Mouse (Mus musculus): ENCODE measurements around the gene Rnaseh2b. TPM values are rescaled to one million over a fixed set of nuclear protein-coding genes. Genes with fewer than 3 reads are reported as not detected.

Rnaseh2b gene
- total and polyA plus RNA-seq, 3 experiments, result 21.2 to 63.7 (median 53.6) TPM

GRCm38 (mm10) chr14:62307555-62307954 is 15.2 kb downstream of the Rnaseh2b start:
- dilution Hi-C loops (cut with MboI; ENCODE audit: extremely low pct_ligation_motif_present, extremely low pct_unique_long_range_greater_than_20kb, low sequenced_read_pairs), result no loop called here
- H3K36me3 ChIP-seq (replicated peaks in 1 of 2; ENCODE audit: control insufficient read depth in 1 of 2, insufficient read depth in 1 of 2, low read length in 1 of 2), result no peaks in the 10 kb centered on the region

GRCm38 (mm10) chr14:62309026-62309425 is 16.6 kb downstream of the Rnaseh2b start:
- no peak overlapping the region for H3K4me3 ChIP-seq (replicated peaks in 1 of 3; ENCODE audit: low read depth in 2 of 3, low read length in 2 of 3, poor library complexity in 1 of 3)
- H3K27ac ChIP-seq (ENCODE audit: insufficient read depth, low read depth), result no peak overlapping the region
- no peaks in the 10 kb centered on the region for H3K79me2 ChIP-seq (replicated peaks; ENCODE audit: control insufficient read depth, extremely low read depth, insufficient read depth, poor library complexity, severe bottlenecking)
- no peak for TF ChIP-seq MEF2A (IDR thresholded peaks at IDR 0.05; ENCODE audit: borderline replicate concordance, low read depth, low read length)
- TF ChIP-seq ZMIZ1 (IDR thresholded peaks at IDR 0.05; ENCODE audit: low read depth, low read length), result no peak
- no peak for TF ChIP-seq POLR2A (IDR thresholded peaks at IDR 0.05; ENCODE audit: low read depth, low read length)
- no peak for TF ChIP-seq ZKSCAN1 (IDR thresholded peaks at IDR 0.05; ENCODE audit: borderline replicate concordance, low read depth, low read length)
- H3K36me3 ChIP-seq (replicated peaks in 1 of 2; ENCODE audit: control insufficient read depth in 1 of 2, insufficient read depth in 1 of 2, low read length in 1 of 2), result no peaks in the 10 kb centered on the region
- H3K4me2 ChIP-seq (ENCODE audit: insufficient read depth, low read depth, poor library complexity, severe bottlenecking), result no peak overlapping the region
- H3K9me3 ChIP-seq (replicated peaks; ENCODE audit: low read length), result no peaks in the 10 kb centered on the region
- H3K9ac ChIP-seq (ENCODE audit: insufficient read depth, low read depth), result no peak overlapping the region
- no peaks in the 10 kb centered on the region for H3K4me1 ChIP-seq (ENCODE audit: control insufficient read depth in 1 of 2, insufficient read depth in 2 of 2)
- no peak for DNase-seq (ENCODE audit: extremely low read depth)
- dilution Hi-C loops (cut with MboI; ENCODE audit: extremely low pct_ligation_motif_present, extremely low pct_unique_long_range_greater_than_20kb, low sequenced_read_pairs), result no loop called here
- H3K27me3 ChIP-seq (replicated peaks), result no peaks in the 10 kb centered on the region
- in situ Hi-C loops (cut with MboI; ENCODE audit: low pct_ligation_motif_present, low pct_unique_long_range_greater_than_20kb, low sequenced_read_pairs), result no loop called here

More at GRCm38 (mm10) chr14:62307555-62307954, 15.2 kb downstream of the Rnaseh2b start:
- Histone ChIP-seq H3K9me3 (replicated peaks; ENCODE audit: low read length) (no peaks in the 10 kb centered on the region), H3K4me2 (ENCODE audit: insufficient read depth, low read depth, poor library complexity, severe bottlenecking) (no peak overlapping the region), H3K27me3 (replicated peaks) (no peaks in the 10 kb centered on the region), H3K9ac (ENCODE audit: insufficient read depth, low read depth) (no peak overlapping the region), H3K4me3 (replicated peaks in 1 of 3; ENCODE audit: low read depth in 2 of 3, low read length in 2 of 3, poor library complexity in 1 of 3) (no peak overlapping the region), H3K27ac (ENCODE audit: insufficient read depth, low read depth) (no peak overlapping the region), H3K79me2 (replicated peaks; ENCODE audit: control insufficient read depth, extremely low read depth, insufficient read depth, poor library complexity, severe bottlenecking) (no peaks in the 10 kb centered on the region), H3K4me1 (ENCODE audit: control insufficient read depth in 1 of 2, insufficient read depth in 2 of 2) (no peaks in the 10 kb centered on the region)
- DNase-seq (ENCODE audit: extremely low read depth), result no peak
- TF ChIP-seq PAX5 (IDR thresholded peaks at IDR 0.05; ENCODE audit: low read length) (no peak), IRF4 (IDR thresholded peaks at IDR 0.05; ENCODE audit: low read depth, low read length) (no peak), ZNF384 (IDR thresholded peaks at IDR 0.05; ENCODE audit: low read depth, low read length) (no peak), E2F4 (IDR thresholded peaks at IDR 0.05; ENCODE audit: insufficient replicate concordance, low read depth, low read length) (no peak)
- in situ Hi-C loops (cut with MboI; ENCODE audit: low pct_ligation_motif_present, low pct_unique_long_range_greater_than_20kb, low sequenced_read_pairs), result no loop called here

- no peaks in the 10 kb centered on the region for H3K36me3 ChIP-seq (replicated peaks in 1 of 2; ENCODE audit: control insufficient read depth in 1 of 2, insufficient read depth in 1 of 2, low read length in 1 of 2)
- no peaks in the 10 kb centered on the region for H3K4me1 ChIP-seq (ENCODE audit: control insufficient read depth in 1 of 2, insufficient read depth in 2 of 2)
- DNase-seq (ENCODE audit: extremely low read depth), result no peak
- H3K9ac ChIP-seq (ENCODE audit: insufficient read depth, low read depth), result no peak overlapping the region
- H3K79me2 ChIP-seq (replicated peaks; ENCODE audit: control insufficient read depth, extremely low read depth, insufficient read depth, poor library complexity, severe bottlenecking), result no peaks in the 10 kb centered on the region
- H3K27me3 ChIP-seq (replicated peaks), result no peaks in the 10 kb centered on the region
- H3K4me2 ChIP-seq (ENCODE audit: insufficient read depth, low read depth, poor library complexity, severe bottlenecking), result no peak overlapping the region
- no peak overlapping the region for H3K27ac ChIP-seq (ENCODE audit: insufficient read depth, low read depth)
- no peaks in the 10 kb centered on the region for H3K9me3 ChIP-seq (replicated peaks; ENCODE audit: low read length)
- no peak for TF ChIP-seq MYC (IDR thresholded peaks at IDR 0.05; ENCODE audit: low read depth, low read length)
- no peak for TF ChIP-seq KAT2A (IDR thresholded peaks at IDR 0.05; ENCODE audit: insufficient replicate concordance, low read length)
- TF ChIP-seq MAFK (IDR thresholded peaks at IDR 0.05; ENCODE audit: insufficient replicate concordance, low read length), result no peak
- TF ChIP-seq RCOR1 (conservative IDR thresholded peaks at IDR 0.05; ENCODE audit: low read depth, low read length), result no peak
- no peak for TF ChIP-seq CTCF (conservative IDR thresholded peaks at IDR 0.05 in 1 of 2, IDR thresholded peaks at IDR 0.05 in 1 of 2; ENCODE audit: low read depth in 2 of 2, low read length in 2 of 2)
- no peak for TF ChIP-seq ZNF384 (IDR thresholded peaks at IDR 0.05; ENCODE audit: low read depth, low read length)
- TF ChIP-seq POLR2A (IDR thresholded peaks at IDR 0.05; ENCODE audit: low read depth, low read length), result no peak
- TF ChIP-seq MAX (IDR thresholded peaks at IDR 0.05; ENCODE audit: low read length), result no peak
- TF ChIP-seq RAD21 (IDR thresholded peaks at IDR 0.05; ENCODE audit: low read depth, low read length), result no peak
- no peak for TF ChIP-seq USF1 (IDR thresholded peaks at IDR 0.05; ENCODE audit: low read depth, low read length)
- no peak for TF ChIP-seq ZMIZ1 (IDR thresholded peaks at IDR 0.05; ENCODE audit: low read depth, low read length)
- no peak for TF ChIP-seq USF2 (conservative IDR thresholded peaks at IDR 0.05; ENCODE audit: low read depth, low read length)
- TF ChIP-seq JUN (IDR thresholded peaks at IDR 0.05; ENCODE audit: insufficient read depth, low read depth, low read length), result no peak
- no peak overlapping the region for H3K4me3 ChIP-seq (replicated peaks in 1 of 3; ENCODE audit: low read depth in 2 of 3, low read length in 2 of 3, poor library complexity in 1 of 3)
- dilution Hi-C loops (cut with MboI; ENCODE audit: extremely low pct_ligation_motif_present, extremely low pct_unique_long_range_greater_than_20kb, low sequenced_read_pairs), result no loop called here
- in situ Hi-C loops (cut with MboI; ENCODE audit: low pct_ligation_motif_present, low pct_unique_long_range_greater_than_20kb, low sequenced_read_pairs), result no loop called here
Observed at GRCm38 (mm10) chr14:62311672-62312071, 19.3 kb downstream of the Rnaseh2b start.
